Mouse (Mus musculus): Measurements from ENCODE around the gene Ube2q1. TPM values are rescaled to one million over a fixed set of nuclear protein-coding genes. Genes with fewer than 3 reads are reported as not detected.

The Ube2q1 gene
- polyA plus RNA-seq, 1 experiment: 61.2 TPM

- no peak for TF ChIP-seq CTCF (IDR thresholded peaks at IDR 0.05; ENCODE audit: borderline replicate concordance, extremely low read depth, insufficient read depth, insufficient read length)
- TF ChIP-seq POLR2A (IDR thresholded peaks at IDR 0.05; ENCODE audit: borderline replicate concordance, extremely low read depth, insufficient read depth, insufficient read length, poor library complexity, severe bottlenecking): no peak
- no peak for DNase-seq (ENCODE audit: low read depth)
These were observed 48.4 kb downstream of the Ube2q1 start for GRCm38 (mm10) chr3:89821548-89822480.

DNA sequence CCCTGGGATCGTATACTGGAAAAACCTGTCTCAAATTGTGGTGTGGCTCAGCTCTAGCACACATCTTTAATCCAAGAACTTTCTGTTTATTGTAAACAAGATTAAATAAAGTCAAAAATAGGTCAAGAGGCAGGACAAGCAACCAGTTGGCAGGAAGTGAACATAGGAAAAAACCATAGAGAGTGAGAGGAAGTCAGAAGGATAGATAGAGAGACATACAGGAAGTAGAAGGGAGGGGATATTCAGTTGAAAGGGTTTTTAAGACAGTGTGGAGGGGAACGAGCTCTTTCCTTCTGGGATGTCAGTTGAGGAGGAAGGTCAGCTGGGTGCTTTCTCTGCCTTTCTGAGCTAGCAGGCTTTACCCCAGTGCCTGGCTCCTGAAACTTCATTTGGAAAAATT lies 50.2 kb downstream of the Ube2q1 start:
- DNase-seq (ENCODE audit: low read depth): no peak
- TF ChIP-seq POLR2A (IDR thresholded peaks at IDR 0.05; ENCODE audit: borderline replicate concordance, extremely low read depth, insufficient read depth, insufficient read length, poor library complexity, severe bottlenecking) (no peak), CTCF (IDR thresholded peaks at IDR 0.05; ENCODE audit: borderline replicate concordance, extremely low read depth, insufficient read depth, insufficient read length) (no peak)

GRCm38 (mm10) chr3:89826295-89826694 lies 52.9 kb downstream of the Ube2q1 start:
- DNase-seq (ENCODE audit: low read depth): no peak
- TF ChIP-seq CTCF (IDR thresholded peaks at IDR 0.05; ENCODE audit: borderline replicate concordance, extremely low read depth, insufficient read depth, insufficient read length) (no peak), POLR2A (IDR thresholded peaks at IDR 0.05; ENCODE audit: borderline replicate concordance, extremely low read depth, insufficient read depth, insufficient read length, poor library complexity, severe bottlenecking) (no peak)

GRCm38 (mm10) chr3:89830815-89831591 lies 57.6 kb downstream of the Ube2q1 start, which contains the start of gene She:
TSS of gene She (plus strand) at chr3:89831370.
- no peak for DNase-seq (ENCODE audit: low read depth)
- TF ChIP-seq CTCF (IDR thresholded peaks at IDR 0.05; ENCODE audit: borderline replicate concordance, extremely low read depth, insufficient read depth, insufficient read length) (no peak), POLR2A (IDR thresholded peaks at IDR 0.05; ENCODE audit: borderline replicate concordance, extremely low read depth, insufficient read depth, insufficient read length, poor library complexity, severe bottlenecking) (no peak)

Other genes with a start within 250 kb of the Ube2q1 start
- 72.0 and 78.2 TPM in 2 replicates for gene Adar, start 58.6 kb upstream of the Ube2q1 start, polyA plus RNA-seq (2012; rRNA removed)
- 50.3 and 53.7 TPM in 2 replicates for gene Chrnb2, start 9.0 kb upstream of the Ube2q1 start, polyA plus RNA-seq (2012; rRNA removed)
- gene She, start 57.8 kb downstream of the Ube2q1 start, polyA plus RNA-seq (2012; rRNA removed): 0.77 and 2.0 TPM in 2 replicates
- gene Il6ra, start 139.6 kb downstream of the Ube2q1 start, polyA plus RNA-seq (2012; rRNA removed): 0.45 and 0.93 TPM in 2 replicates
- gene Atp8b2, start 189.9 kb downstream of the Ube2q1 start, polyA plus RNA-seq (2012; rRNA removed): 71.0 and 80.8 TPM in 2 replicates
- gene Hax1, start 225.2 kb downstream of the Ube2q1 start, polyA plus RNA-seq (2012; rRNA removed): 93.7 and 115 TPM in 2 replicates